Mouse (Mus musculus): ENCODE measurements at regions not wholly inside any gene's neighbourhood (a gene's known extent, or its start where the extent isn't known, plus 50 kb on each side); places are given as distances from the start of the nearest gene placed in this dataset.

- Histone ChIP-seq H3K4me1 (ENCODE audit: insufficient read depth) (no peaks in the 10 kb centered on the region), H3K9ac (no peak overlapping the region), H3K9me3 (ENCODE audit: low read length) (no peaks in the 10 kb centered on the region), H3K36me3 (ENCODE audit: insufficient read depth) (no peaks in the 10 kb centered on the region), H3K27ac (ENCODE audit: low read depth, low read length) (no peak overlapping the region), H3K27me3 (ENCODE audit: insufficient read depth, low read length) (no peaks in the 10 kb centered on the region), H3K4me3 (ENCODE audit: low read depth, low read length) (no peak overlapping the region), H3K4me2 (ENCODE audit: low read depth) (no peak overlapping the region)
- WGBS: 86% methylated on average over 1 of the region's 1 CpGs
- TF ChIP-seq CTCF (IDR thresholded peaks at IDR 0.05; ENCODE audit: low read depth): no peak
- DNase-seq: no peak
- no peak for ATAC-seq
Measured at GRCm38 (mm10) chr3:48658386-48658785, 1098.7 kb downstream of the Pcdh18 start.

DNA sequence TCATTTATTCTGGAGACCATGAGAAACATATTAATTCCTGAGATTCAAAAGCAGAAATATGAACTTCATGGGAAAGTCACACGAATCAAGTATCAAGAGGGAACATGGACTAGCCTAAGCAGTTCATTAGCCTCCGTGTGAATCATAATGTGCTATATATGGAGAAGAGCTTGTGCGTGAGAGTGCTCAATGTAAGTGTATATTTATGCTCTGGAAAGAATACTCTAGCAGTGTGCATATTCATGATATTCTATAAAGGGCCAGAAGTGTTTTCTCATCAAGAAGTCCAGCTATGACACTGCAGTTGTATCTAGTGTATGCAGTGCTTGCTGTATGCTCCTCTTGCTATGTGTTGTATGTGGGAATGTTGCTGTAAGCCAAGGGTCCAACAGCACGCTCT lies 1102.0 kb downstream of the Pcdh18 start:
- Histone ChIP-seq H3K4me2 (ENCODE audit: low read depth) (no peak overlapping the region), H3K4me1 (ENCODE audit: insufficient read depth) (no peaks in the 10 kb centered on the region), H3K36me3 (ENCODE audit: insufficient read depth) (no peaks in the 10 kb centered on the region), H3K4me3 (ENCODE audit: low read depth, low read length) (no peak overlapping the region), H3K27me3 (ENCODE audit: insufficient read depth, low read length) (no peaks in the 10 kb centered on the region), H3K9ac (no peak overlapping the region), H3K9me3 (ENCODE audit: low read length) (no peaks in the 10 kb centered on the region), H3K27ac (ENCODE audit: low read depth, low read length) (no peak overlapping the region)
- WGBS: 85% methylated on average over 4 of the region's 4 CpGs
- DNase-seq (no peak), ATAC-seq (no peak)
- TF ChIP-seq CTCF (IDR thresholded peaks at IDR 0.05; ENCODE audit: low read depth): no peak

GRCm38 (mm10) chr3:48631889-48632483 lies 1125.1 kb downstream of the Pcdh18 start:
- H3K27me3 ChIP-seq (ENCODE audit: insufficient read depth, low read length): no peaks in the 10 kb centered on the region
- H3K4me3 ChIP-seq (ENCODE audit: low read depth, low read length): no peak overlapping the region
- no peak overlapping the region for H3K4me2 ChIP-seq (ENCODE audit: low read depth)
- no peak overlapping the region for H3K27ac ChIP-seq (ENCODE audit: low read depth, low read length)
- no peaks in the 10 kb centered on the region for H3K36me3 ChIP-seq (ENCODE audit: insufficient read depth)
- DNase-seq (no peak), ATAC-seq (no peak)
- no peaks in the 10 kb centered on the region for H3K4me1 ChIP-seq (ENCODE audit: insufficient read depth)
- TF ChIP-seq CTCF (IDR thresholded peaks at IDR 0.05; ENCODE audit: low read depth): no peak
- 36% methylated on average over 3 of the region's 3 CpGs for WGBS
- no peak overlapping the region for H3K9ac ChIP-seq
- no peaks in the 10 kb centered on the region for H3K9me3 ChIP-seq (ENCODE audit: low read length)

DNA sequence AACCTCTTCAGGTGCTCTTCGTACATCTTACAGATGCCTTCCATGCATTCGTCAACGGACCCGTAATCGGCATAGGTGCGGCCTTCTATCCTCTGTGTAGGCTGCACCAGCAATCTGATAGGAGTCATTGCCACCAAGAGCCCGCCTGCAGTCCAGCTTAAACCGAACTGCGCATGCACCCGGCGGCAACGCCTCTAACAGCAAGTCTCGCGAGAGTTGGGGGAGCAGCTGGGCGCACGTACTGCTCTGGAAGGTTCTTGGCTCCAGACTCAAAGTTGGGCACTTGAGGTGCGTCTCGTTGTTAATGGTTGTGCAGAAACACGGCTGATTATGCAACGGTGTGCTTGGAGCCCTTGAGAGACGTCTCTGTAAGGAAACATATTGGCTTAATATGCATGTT lies 1148.2 kb downstream of the Pcdh18 start:
- ATAC-seq (no peak), DNase-seq (no peak)
- no peaks in the 10 kb centered on the region for H3K36me3 ChIP-seq (ENCODE audit: insufficient read depth)
- H3K4me2 ChIP-seq (ENCODE audit: low read depth): no peak overlapping the region
- H3K27me3 ChIP-seq (ENCODE audit: insufficient read depth, low read length): no peaks in the 10 kb centered on the region
- WGBS: 95% methylated on average over 21 of the region's 21 CpGs
- no peak overlapping the region for H3K4me3 ChIP-seq (ENCODE audit: low read depth, low read length)
- no peaks in the 10 kb centered on the region for H3K4me1 ChIP-seq (ENCODE audit: insufficient read depth)
- no peaks in the 10 kb centered on the region for H3K9me3 ChIP-seq (ENCODE audit: low read length)
- no peak overlapping the region for H3K27ac ChIP-seq (ENCODE audit: low read depth, low read length)
- no peak overlapping the region for H3K9ac ChIP-seq
- no peak for TF ChIP-seq CTCF (IDR thresholded peaks at IDR 0.05; ENCODE audit: low read depth)

DNA sequence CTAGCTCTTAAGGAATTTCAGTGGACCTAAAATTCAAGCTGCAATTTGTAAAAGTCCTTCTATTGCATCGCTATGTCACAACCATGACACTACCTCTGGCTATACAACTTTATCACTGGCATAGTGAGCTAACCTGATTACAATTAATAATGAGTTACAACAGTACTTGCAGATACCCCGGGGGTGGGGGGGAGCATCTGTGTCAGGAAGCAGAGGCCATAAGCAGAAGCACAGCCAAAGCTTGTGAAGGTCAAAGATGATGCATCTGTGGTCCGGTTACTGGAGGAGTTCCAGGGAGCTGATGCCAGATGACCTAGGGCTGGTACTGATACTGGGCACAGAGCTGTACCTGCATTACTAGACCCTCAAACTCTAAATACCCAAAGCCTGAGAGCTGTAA lies 1152.3 kb downstream of the Pcdh18 start:
- H3K9ac ChIP-seq: no peak overlapping the region
- no peak overlapping the region for H3K4me3 ChIP-seq (ENCODE audit: low read depth, low read length)
- H3K4me2 ChIP-seq (ENCODE audit: low read depth): no peak overlapping the region
- no peak overlapping the region for H3K27ac ChIP-seq (ENCODE audit: low read depth, low read length)
- no peaks in the 10 kb centered on the region for H3K27me3 ChIP-seq (ENCODE audit: insufficient read depth, low read length)
- WGBS: 64% methylated on average over 3 of the region's 3 CpGs
- H3K36me3 ChIP-seq (ENCODE audit: insufficient read depth): no peaks in the 10 kb centered on the region
- ATAC-seq (no peak), DNase-seq (no peak)
- no peaks in the 10 kb centered on the region for H3K9me3 ChIP-seq (ENCODE audit: low read length)
- H3K4me1 ChIP-seq (ENCODE audit: insufficient read depth): no peaks in the 10 kb centered on the region
- no peak for TF ChIP-seq CTCF (IDR thresholded peaks at IDR 0.05; ENCODE audit: low read depth)

GRCm38 (mm10) chr3:48587341-48587740 lies 1169.8 kb downstream of the Pcdh18 start:
- DNase-seq: no peak
- 93% methylated on average over 2 of the region's 2 CpGs for WGBS
- H3K4me1 ChIP-seq (ENCODE audit: insufficient read depth): no peaks in the 10 kb centered on the region
- no peak for ATAC-seq
- no peak overlapping the region for H3K27ac ChIP-seq (ENCODE audit: low read depth, low read length)
- TF ChIP-seq CTCF (IDR thresholded peaks at IDR 0.05; ENCODE audit: low read depth): no peak
- no peak overlapping the region for H3K4me2 ChIP-seq (ENCODE audit: low read depth)
- no peaks in the 10 kb centered on the region for H3K27me3 ChIP-seq (ENCODE audit: insufficient read depth, low read length)
- H3K4me3 ChIP-seq (ENCODE audit: low read depth, low read length): no peak overlapping the region
- no peak overlapping the region for H3K9ac ChIP-seq
- no peaks in the 10 kb centered on the region for H3K9me3 ChIP-seq (ENCODE audit: low read length)
- no peaks in the 10 kb centered on the region for H3K36me3 ChIP-seq (ENCODE audit: insufficient read depth)

DNA sequence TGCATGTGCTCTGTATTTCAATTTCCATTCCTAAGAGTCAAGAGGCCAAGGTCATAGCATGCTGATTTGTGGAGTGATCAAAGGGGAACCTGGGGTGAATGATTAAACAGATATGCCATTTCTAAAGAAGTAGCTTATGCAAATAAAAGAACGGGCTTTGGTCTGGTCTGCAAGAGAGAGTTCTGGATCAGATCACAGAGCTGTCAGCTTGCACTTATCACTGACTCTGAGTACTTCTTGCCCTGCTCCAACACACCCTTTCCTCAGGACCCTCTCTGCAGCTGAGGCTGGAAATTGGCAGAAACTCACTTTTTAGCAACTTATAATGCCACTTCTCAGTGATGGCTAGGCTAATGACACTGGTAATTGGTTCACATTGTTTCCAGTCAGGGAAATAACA lies 1171.0 kb downstream of the Pcdh18 start:
- no peak overlapping the region for H3K27ac ChIP-seq (ENCODE audit: low read depth, low read length)
- no peak overlapping the region for H3K4me2 ChIP-seq (ENCODE audit: low read depth)
- WGBS: 9% methylated on average over 1 of the region's 1 CpGs
- no peak overlapping the region for H3K9ac ChIP-seq
- peak; percentile 51; the same call in 1 of the 2 replicates for ATAC-seq
- no peak for TF ChIP-seq CTCF (IDR thresholded peaks at IDR 0.05; ENCODE audit: low read depth)
- H3K9me3 ChIP-seq (ENCODE audit: low read length): no peaks in the 10 kb centered on the region
- no peak overlapping the region for H3K4me3 ChIP-seq (ENCODE audit: low read depth, low read length)
- no peaks in the 10 kb centered on the region for H3K36me3 ChIP-seq (ENCODE audit: insufficient read depth)
- H3K4me1 ChIP-seq (ENCODE audit: insufficient read depth): no peaks in the 10 kb centered on the region
- DNase-seq: no peak
- no peaks in the 10 kb centered on the region for H3K27me3 ChIP-seq (ENCODE audit: insufficient read depth, low read length)
